Mouse (Mus musculus): ENCODE data around the gene Thsd4.
"Not testable (repeated sequence)": the region's sequence is repeated elsewhere in the genome, so short reads cannot be mapped to it uniquely, and the experiment has no call there.

The Thsd4 gene

DNA sequence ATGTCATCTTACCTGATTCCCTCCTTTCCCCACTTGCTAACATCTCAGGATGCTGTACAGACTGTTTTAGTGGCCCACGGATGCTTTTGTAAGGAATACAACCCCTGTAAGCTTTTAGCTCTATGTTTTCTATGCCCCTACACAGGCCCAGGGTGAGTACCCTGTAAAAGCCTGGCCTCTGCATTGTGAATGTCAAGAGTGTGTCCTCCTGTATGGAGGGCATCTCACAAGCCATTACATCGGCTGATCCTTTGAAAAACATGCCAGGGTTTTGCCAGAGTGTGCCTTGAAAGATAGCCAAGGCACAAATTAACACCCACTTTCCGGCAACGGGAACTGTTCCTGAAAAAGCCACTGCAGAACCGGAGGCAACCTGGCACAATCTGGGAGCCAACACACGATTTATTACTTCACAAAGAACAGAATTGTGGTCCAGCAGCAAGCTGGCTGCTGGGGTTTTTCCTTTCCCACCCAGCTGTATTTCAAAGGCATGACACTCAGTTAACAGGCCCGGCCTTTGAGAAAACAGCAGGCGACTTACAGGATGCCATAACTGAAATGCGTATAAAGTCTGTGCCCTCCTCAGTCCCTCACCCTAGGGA, 349.3 kb downstream of the Thsd4 start:
- in situ Hi-C loops (cut with MboI; ENCODE audit: low sequenced_read_pairs), result not testable (repeated sequence)

DNA sequence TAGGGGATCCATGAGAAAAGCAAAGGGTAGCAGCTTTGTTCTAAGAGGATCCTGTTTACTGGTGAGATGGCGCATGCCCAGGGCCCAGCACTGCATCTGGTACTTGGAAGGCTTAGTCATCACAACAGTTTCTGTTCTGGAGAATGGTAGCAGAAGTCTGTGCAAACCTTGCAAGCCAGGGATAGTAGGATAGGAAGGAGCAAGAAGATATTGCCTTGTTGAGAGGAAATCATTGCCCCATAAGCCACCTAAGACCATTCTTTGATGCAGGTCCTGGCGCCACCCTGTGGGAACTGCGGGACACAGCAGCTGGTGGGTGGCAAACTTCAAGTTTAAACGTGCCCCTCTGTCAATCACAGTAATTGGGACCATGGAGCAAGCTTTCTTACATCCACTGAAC, 354.9 kb downstream of the Thsd4 start:
- in situ Hi-C loops (cut with MboI; ENCODE audit: low sequenced_read_pairs), result no loop called here

DNA sequence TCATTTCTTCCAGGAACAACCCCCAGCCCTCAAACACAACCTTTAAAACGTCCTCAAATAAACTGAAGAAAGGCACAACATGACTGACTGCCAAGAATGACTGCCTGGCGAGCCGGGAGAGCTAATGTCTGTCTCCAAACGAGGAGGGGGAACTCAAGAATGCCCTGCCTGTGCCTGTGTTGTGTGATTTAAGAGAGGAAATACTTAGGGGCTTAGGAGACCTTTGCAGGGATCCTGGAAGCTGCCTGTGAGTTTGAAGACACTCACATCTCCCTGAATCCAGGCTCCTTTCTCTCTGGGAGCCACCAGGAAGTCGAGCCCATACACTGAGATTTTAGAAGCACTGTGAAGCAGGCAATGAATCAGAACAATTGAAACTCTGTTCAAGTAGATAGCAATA, 361.0 kb downstream of the Thsd4 start:
- in situ Hi-C loops (cut with MboI; ENCODE audit: low sequenced_read_pairs), result no loop called here

DNA sequence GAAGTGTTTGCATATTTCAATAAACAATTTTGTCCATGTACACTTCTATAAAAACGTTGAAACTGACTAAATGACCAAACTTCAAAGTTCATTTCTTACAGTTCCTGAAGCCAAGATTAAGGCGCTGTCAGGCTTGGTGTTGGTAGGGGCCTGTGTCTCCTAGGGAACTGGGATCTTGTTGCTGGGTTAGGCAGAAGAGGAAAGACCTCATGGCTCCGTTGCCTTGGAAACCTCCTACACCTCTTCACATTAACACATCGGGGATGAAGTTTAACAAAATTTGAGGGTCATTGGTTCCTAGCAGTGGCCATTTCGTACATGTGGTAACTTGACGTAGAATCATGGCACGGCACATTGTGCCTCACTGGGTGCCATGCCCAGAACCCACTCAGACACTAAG, 361.7 kb downstream of the Thsd4 start:
- in situ Hi-C loops (cut with MboI; ENCODE audit: low sequenced_read_pairs), result no loop called here

DNA sequence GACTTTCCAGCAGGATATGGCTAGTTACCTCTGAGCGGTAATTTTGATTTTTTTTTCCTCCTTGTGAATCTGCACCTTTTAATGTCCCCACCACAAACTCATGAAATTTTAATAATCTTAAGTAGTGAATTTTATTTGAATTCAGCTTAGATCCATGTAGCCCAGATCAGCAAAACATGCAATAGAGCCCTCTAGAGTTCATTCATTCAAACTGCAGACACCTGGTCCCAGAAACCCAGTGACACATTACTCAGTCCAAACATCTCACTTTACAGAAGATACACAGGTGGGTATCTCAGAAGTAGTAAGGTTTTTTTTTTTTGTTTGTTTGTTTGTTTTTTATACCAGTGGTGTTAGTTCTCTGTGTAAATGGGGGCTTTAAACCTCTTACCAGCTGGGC, 368.9 kb downstream of the Thsd4 start:
- in situ Hi-C loops (cut with MboI; ENCODE audit: low sequenced_read_pairs), result no loop called here

DNA sequence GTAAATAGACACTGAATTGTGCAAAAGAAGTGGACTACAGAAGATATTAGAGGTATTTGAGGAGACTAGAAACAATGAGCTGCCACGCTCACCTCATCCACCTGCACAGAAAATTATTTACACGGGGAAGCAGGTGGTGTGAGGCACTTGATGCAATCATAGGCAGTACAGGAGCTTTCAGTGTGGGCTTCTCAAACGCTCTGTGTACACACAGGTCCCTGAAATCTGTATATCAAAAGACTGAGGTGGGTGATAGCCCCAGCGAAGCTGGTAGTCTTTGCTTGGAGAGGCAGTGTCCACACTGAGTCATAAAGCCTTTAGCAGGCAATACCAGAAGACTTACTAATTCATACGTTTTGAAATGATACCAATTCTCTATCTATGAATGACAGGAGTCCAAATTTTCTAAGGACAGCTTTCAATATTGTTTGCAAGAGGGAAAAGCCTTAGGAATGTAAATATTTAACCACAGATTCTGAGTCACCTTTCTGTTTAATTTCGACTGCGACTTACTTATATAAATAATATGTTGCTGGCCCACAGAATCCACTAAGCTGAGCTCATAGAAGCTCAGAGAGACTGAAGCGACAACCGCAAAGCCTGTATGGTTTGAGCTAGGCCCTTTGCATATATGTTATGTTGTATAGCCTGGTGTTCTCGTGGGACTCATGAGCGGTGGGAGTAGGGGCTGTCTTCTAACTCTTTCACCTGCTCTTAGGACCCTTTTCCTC, 369.8 kb downstream of the Thsd4 start:
- in situ Hi-C loops (cut with MboI; ENCODE audit: low sequenced_read_pairs), result no loop called here

DNA sequence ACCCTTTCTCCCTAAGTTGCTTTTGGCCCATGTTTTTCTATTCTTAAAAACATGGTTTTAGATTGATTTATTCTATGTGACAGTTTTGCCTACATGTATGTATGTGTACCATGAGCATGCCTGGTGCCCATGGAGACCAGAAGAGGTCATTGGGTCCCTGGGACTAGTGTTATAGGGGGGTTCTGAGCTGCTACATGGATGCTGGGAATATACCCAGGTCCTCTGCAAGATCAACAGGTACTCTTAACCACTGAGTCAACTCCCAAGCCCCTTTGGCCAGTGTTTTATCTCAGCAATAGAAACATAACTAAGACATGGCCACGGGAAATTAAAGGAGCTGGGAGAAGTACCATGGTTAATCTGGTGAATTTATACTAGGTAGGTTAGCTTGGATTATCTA, 371.3 kb downstream of the Thsd4 start:
- in situ Hi-C loops (cut with MboI; ENCODE audit: low sequenced_read_pairs), result no loop called here

DNA sequence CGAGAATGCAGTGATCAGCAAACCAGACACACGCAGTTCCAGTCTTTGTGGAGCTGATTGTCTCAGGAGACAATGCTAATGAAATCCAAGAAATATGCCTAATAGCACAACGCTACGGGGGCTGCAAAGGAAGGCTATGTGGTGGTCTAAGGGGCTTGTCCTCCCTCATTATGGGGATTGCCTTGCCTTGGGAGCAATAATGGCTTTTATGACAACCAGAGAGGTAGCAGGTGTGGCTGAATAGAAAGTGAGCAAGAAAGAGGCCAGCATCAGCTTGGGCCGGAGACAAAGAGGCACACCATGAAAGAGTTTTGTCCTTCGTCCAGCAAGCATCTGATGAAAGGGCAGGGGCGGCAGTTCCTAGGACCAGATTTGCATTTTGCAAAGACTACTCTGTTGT, 372.9 kb downstream of the Thsd4 start:
- in situ Hi-C loops (cut with MboI; ENCODE audit: low sequenced_read_pairs), result no loop called here

DNA sequence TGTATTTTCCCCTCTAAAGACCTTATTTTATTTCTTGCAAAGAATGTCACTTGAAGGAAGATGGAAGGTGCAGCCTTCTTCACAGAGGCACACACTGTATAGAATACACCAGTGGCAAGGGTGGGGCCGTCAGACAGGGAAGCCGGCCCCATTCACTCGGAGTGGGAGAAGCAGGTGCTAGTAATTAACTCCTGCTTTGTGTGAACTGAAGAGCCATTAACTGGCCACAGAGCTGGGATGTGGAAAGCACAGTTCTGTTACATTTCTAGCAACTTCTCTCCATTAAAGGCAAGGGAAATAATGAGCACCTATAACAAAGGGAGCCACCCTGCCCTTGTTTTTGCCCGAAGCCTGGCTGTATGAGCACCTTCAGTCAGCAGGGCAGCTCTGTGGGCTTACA, 374.4 kb downstream of the Thsd4 start:
- in situ Hi-C loops (cut with MboI; ENCODE audit: low sequenced_read_pairs), result no loop called here

DNA sequence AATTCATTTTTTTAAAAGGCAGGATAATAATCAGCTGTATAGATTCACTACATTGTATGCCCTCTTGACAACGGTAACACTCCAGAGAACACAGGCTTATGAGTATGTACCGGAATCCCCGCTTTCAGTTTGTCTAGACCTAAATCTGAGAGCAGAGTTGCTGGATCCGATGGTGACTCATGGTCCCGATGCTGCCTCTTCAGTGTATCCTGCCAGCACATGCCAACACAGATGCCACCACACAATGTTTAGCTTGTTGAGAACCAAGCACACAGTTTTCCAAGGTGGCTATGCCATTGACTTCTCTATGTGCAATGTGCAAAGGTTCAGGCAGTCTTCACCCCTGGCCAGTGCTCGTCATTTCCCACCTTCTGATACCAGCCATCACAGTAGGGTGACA, 378.0 kb downstream of the Thsd4 start:
- in situ Hi-C loops (cut with MboI; ENCODE audit: low sequenced_read_pairs), result no loop called here

DNA sequence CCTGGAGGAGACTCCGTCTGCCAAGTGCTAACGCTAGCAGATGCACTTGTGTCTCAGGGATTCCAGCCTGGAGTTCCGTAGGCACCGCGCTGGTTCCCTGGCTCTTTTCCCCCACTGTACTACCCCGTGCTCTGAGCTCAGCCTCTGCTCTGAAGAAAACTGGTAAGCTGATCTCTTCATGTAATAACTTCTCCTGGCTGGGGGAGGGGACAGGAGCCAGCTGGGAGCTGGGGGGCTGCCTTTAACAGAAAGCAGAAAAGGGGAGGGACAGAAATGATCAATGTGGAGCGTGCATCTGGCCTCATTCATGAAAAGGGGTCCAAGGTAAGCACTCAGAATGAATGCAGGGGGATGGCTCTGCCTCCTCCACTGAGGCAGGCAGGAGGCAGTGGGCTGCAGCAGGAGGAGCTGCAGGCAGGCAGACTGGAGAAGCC, 380.7 kb downstream of the Thsd4 start:
- in situ Hi-C loops (cut with MboI; ENCODE audit: low sequenced_read_pairs), result no loop called here

DNA sequence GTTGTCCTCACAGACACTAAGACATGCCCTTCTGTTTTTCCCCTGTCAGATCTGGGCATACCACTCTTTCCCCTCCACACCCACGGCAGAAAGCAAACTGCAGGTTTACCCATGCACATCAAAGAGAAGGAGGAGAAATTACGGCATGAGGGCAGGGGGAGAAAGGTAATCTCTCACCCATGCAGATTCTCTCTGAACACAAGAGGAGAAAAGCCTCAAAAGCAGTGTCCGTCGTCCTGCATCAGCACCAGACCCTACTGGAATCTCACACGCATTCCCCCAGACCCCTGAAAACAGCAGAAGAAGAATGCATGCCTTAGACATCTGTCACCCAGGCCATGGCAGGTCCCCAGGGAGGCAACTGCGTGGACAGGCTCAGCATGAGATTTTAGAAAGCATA, 381.4 kb downstream of the Thsd4 start:
- in situ Hi-C loops (cut with MboI; ENCODE audit: low sequenced_read_pairs), result no loop called here

DNA sequence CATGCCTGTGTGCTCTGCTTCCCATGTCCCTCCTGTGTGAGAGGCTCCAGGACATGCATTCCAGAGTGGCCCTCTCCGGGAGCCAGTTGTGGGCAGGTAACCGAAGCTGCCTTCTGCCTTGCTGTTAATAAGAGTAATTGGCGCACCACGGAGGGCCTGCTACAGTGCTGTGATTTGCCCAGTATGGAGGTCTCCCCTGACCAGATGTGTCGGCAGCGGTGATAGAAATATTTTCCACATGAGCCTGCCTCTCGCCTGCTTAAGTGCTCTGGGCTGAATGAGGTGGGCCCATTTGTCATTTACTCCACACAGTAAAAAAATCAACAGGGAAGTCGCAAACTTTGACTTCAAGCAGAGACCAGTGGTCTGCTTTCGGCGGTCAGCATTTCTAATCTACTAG, 382.4 kb downstream of the Thsd4 start:
- in situ Hi-C loops (cut with MboI; ENCODE audit: low sequenced_read_pairs), result no loop called here

DNA sequence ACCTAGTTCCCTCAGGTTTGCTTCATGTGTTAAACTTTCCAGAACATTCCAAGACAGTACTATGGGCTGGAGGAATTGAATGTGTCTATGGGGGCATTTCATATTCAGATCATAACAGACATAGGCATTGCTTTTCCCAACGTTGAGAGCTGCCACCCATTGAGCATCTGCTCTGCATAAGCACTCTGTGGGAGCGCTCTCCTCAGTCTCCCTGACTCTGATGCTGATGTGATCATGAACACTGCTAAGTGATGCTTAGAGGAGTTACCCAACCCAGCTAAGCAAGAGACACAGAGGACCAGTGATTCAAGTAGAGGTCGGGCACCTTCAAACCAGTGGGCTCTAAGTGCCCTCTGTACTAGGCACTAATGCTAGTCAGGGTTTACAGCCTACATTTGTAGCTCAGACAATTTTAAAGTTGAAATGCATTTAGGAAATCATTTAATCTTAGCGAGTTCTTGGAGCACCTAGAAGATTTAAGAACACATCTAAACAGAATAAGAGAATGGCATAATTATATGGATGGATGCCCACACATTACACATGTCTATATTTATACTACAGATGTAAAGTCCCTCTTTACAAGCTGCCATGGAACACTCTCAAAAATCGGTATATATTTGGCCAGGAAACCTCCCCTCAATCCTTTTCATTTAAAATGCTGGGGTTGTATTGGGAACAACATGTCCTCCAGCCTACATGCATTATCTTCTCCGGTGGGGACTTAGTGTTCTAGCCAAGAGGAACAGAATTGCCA, 392.4 kb downstream of the Thsd4 start:
- in situ Hi-C loops (cut with MboI; ENCODE audit: low sequenced_read_pairs), result no loop called here

DNA sequence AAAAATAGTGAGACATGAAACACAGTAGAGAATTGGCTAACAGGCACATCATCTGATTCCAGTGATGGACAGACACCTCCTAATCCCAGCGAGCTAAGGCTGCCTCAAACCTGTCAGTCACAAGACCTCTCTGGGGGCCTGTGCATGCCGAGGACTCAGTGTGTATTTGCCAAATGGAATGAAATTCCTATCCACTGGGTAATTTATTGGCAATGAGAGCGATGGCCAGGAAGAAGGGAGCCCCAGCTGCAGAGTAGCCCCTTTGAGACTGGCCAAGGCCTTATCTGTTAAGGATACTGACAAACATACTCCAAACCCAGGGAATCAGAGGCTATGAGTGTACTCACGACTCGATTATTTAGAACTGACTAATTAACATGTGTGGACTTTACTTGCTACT, 394.9 kb downstream of the Thsd4 start:
- in situ Hi-C loops (cut with MboI; ENCODE audit: low sequenced_read_pairs), result no loop called here

DNA sequence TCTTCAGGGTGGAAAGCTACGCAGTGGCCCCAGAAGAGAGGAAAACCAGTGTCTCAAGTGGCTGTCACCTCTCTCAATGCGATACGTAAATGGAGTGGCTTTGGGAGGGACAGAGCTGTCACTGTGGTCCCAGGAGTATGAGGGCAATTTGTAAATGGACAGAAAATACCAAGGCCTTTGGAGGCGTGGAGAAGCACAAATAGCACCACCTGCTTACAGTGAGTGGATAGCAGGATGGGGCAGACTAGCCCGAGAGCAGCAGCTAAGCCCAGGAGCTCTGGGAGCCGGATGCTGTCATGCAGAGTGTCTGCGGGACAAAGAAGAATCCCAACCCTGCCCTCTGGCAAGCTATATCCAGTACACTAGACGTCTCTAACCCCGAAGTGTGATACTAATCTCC, 397.7 kb downstream of the Thsd4 start:
- in situ Hi-C loops (cut with MboI; ENCODE audit: low sequenced_read_pairs), result no loop called here

DNA sequence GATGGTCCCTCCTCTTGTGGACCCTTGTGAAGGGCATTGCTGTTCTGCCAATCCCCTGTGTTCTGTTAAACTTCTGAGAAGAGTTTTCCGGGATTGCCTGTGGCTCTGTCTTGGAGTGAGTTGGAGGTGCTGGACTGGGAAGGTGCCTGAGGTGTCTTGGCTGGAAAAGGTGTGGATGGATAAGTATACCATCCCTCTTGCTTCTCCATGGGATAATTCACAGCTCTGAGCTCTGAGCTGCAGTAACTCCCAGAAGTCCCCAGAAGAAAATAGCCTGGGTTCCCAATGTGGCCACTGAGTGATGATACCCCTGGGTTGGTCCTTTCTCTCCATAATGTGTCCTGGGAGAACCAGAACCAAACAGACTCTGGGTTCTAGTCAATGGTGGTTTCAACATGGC, 398.8 kb downstream of the Thsd4 start:
- in situ Hi-C loops (cut with MboI; ENCODE audit: low sequenced_read_pairs), result no loop called here

DNA sequence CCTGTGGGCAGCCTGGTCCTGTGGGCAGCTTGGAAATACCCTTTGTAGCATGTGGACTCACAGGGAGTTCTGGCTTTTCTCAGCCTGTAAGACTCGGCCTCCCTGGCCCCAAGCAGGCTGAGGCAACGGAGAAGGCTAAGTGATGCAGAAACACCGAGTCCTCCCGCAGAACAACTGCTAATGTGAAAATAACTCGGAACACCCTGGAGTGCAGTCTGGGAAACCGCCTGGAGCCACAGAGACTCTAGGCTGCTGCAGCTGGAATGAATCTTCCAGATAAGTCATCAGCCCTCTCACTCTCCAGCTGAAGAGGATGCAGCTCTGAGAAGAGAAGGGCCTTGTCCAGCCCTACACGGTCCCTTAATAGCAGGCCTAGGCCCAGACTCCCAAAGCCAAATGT, 402.0 kb downstream of the Thsd4 start:
- in situ Hi-C loops (cut with MboI; ENCODE audit: low sequenced_read_pairs), result no loop called here

DNA sequence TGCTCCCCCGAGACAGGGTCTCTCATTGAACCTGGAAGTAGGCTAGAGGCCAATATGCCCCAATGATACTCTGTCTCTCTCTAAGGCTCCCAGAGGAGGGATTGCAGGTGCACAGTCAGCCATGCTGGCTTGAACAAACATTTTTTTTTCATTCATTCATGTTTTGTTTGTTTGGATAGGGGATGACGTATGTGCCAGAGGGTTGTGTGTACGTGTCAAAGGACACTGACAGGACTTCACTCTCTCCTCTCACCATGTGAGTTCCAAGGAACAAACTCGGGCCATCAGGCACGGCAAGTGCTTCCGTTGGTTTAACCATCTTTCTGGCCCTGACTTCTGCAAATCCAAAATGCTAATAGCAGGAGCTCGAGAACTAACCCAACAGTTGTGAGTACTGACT, 404.0 kb downstream of the Thsd4 start:
- in situ Hi-C loops (cut with MboI; ENCODE audit: low sequenced_read_pairs), result no loop called here

DNA sequence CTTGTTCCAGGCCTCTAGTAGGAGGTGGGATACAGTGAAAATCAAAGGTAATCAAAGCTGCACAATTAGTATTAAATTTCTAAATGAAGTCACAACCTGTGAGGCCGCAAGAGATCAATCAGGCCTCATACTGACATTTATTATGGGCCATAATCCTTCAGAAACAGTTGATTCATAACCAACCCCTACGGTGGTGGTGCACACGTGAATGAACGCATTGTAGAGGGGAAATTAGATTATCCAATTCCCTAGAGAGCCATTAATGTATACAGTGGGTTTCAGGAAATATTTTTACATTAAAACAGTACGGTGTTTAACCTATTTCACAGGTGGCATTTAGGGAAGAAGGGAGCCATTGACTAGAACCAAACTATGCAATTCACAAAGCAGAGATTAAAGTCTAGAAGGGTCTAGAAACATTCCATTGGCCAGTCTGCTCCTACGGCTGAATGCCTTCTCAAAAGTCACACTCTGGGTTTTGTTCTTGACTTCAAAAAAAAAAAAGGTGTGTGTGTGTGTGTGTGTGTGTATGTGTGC, 406.1 kb downstream of the Thsd4 start:
- in situ Hi-C loops (cut with MboI; ENCODE audit: low sequenced_read_pairs), result no loop called here

DNA sequence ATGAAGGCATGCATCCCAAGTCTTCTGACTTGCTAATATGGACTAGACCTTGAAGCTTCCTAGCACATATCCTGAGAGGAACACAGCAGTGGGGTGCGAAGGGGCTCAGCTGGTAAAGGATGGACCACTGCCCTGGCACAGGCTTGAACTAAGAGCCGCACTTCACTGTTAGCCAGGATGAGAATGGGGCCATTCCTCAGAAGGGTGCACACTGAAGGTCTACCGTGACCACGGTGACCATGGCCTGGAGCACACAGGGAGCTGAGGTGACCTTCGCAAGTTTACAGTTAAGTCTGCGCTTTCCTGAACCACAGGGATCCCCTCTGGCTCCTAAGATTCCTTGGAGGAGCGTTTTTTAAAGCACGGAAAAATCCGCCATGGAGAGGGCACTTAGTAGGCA, 406.5 kb downstream of the Thsd4 start:
- in situ Hi-C loops (cut with MboI; ENCODE audit: low sequenced_read_pairs), result no loop called here

DNA sequence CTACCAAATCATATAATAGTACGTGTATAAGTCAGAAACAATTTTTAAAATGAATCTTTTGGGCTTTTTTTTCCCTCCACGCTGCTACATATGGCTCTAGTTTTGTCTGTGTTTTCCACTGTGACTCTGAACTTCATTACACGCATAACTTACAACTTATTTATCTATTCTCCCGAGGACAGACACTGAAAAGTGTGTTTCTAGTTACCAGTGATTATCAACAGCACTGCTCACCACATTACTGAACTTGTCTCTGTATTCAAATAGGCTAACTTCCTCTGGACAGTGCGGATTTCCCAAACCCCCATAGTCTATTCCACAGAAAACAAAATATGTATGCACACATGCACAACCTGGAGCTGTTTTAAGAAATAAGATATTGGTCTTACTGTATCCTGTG, 411.6 kb downstream of the Thsd4 start:
- in situ Hi-C loops (cut with MboI; ENCODE audit: low sequenced_read_pairs), result no loop called here

Measured in CH12F3 (cell line).